Mouse (Mus musculus): Measurements from ENCODE around the gene Wdr27. TPM values are rescaled to one million over a fixed set of nuclear protein-coding genes. Genes with fewer than 3 reads are reported as not detected.

The Wdr27 gene
- total RNA-seq (2012; rRNA removed), result 1.4 and 2.3 TPM in 2 replicates
- total RNA-seq (2014; rRNA removed), result 1.7 and 1.9 TPM in 2 replicates
- polyA plus RNA-seq (2012; ENCODE audit: insufficient read length, low read depth), result 1.8 and 2.1 TPM in 2 replicates

- DNase-seq (ENCODE audit: extremely low read depth), result peak; percentile 99
- Histone ChIP-seq H3K27me3 (replicated peaks) (no peaks in the 10 kb centered on the region), H3K4me2 (ENCODE audit: insufficient read depth, low read depth, poor library complexity, severe bottlenecking) (peak within 1 kb of the TSS; percentile 63), H3K79me2 (replicated peaks; ENCODE audit: control insufficient read depth, extremely low read depth, insufficient read depth, poor library complexity, severe bottlenecking) (peaks cover 19% of the 10 kb centered on the region), H3K4me1 (ENCODE audit: control insufficient read depth in 1 of 2, insufficient read depth in 2 of 2) (peaks cover 4 to 28% of the 10 kb centered on the region in 2 experiments), H3K27ac (ENCODE audit: insufficient read depth, low read depth) (peak within 1 kb of the TSS; percentile 29), H3K9me3 (replicated peaks; ENCODE audit: low read length) (no peaks in the 10 kb centered on the region), H3K9ac (ENCODE audit: insufficient read depth, low read depth) (peak within 1 kb of the TSS; percentile 65), H3K36me3 (replicated peaks in 1 of 2; ENCODE audit: control insufficient read depth in 1 of 2, insufficient read depth in 1 of 2, low read length in 1 of 2) (peaks cover 25 to 45% of the 10 kb centered on the region in 2 experiments), H3K4me3 (replicated peaks in 1 of 3; ENCODE audit: low read depth in 2 of 3, low read length in 2 of 3, poor library complexity in 1 of 3) (peak within 1 kb of the TSS; percentile 69 to 79 (median 79))
- dilution Hi-C loops (cut with MboI; ENCODE audit: extremely low pct_ligation_motif_present, extremely low pct_unique_long_range_greater_than_20kb, low sequenced_read_pairs) (no loop called here), in situ Hi-C loops (cut with MboI; ENCODE audit: low pct_ligation_motif_present, low pct_unique_long_range_greater_than_20kb, low sequenced_read_pairs) (no loop called here)
- TF ChIP-seq BHLHE40 (IDR thresholded peaks at IDR 0.05; ENCODE audit: low read depth, low read length) (no peak), MAX (IDR thresholded peaks at IDR 0.05; ENCODE audit: low read length) (peak; percentile 71; the same call in 1 of the 2 replicates), ETS1 (conservative IDR thresholded peaks at IDR 0.05; ENCODE audit: low read depth, low read length) (peak; percentile 74), KAT2A (IDR thresholded peaks at IDR 0.05; ENCODE audit: insufficient replicate concordance, low read length) (peak; percentile 88; the same call in 1 of the 2 replicates), POLR2A (IDR thresholded peaks at IDR 0.05; ENCODE audit: low read depth, low read length) (peak; percentile 77), CHD2 (IDR thresholded peaks at IDR 0.05; ENCODE audit: low read length) (peak; percentile 100), POLR2AphosphoS2 (IDR thresholded peaks at IDR 0.05; ENCODE audit: low read depth, low read length) (peak; percentile 95), GABPA (IDR thresholded peaks at IDR 0.05; ENCODE audit: insufficient replicate concordance, low read depth, low read length) (no peak; the same call in 1 of the 2 replicates), CHD1 (IDR thresholded peaks at IDR 0.05; ENCODE audit: low read depth, low read length) (no peak), USF2 (conservative IDR thresholded peaks at IDR 0.05; ENCODE audit: low read depth, low read length) (no peak), UBTF (IDR thresholded peaks at IDR 0.05; ENCODE audit: low read depth, low read length) (no peak), ZC3H11A (IDR thresholded peaks at IDR 0.05; ENCODE audit: low read depth, low read length) (no peak), TCF12 (IDR thresholded peaks at IDR 0.05; ENCODE audit: low read depth, low read length) (peak; percentile 73), USF1 (IDR thresholded peaks at IDR 0.05; ENCODE audit: low read depth, low read length) (no peak), JUND (conservative IDR thresholded peaks at IDR 0.05; ENCODE audit: low read depth, low read length) (no peak), RCOR1 (conservative IDR thresholded peaks at IDR 0.05; ENCODE audit: low read depth, low read length) (0 out of 2 replicates have a peak, but pooled peaks have one; percentile 50), IRF4 (IDR thresholded peaks at IDR 0.05; ENCODE audit: low read depth, low read length) (peak; percentile 76), SMC3 (IDR thresholded peaks at IDR 0.05; ENCODE audit: low read depth, low read length) (no peak), JUN (IDR thresholded peaks at IDR 0.05; ENCODE audit: insufficient read depth, low read depth, low read length) (0 out of 2 replicates have a peak, but pooled peaks have one; percentile 3), TBP (conservative IDR thresholded peaks at IDR 0.05; ENCODE audit: low read depth, low read length) (0 out of 2 replicates have a peak, but pooled peaks have one; percentile 32), MEF2A (IDR thresholded peaks at IDR 0.05; ENCODE audit: borderline replicate concordance, low read depth, low read length) (peak; percentile 27; the same call in 1 of the 2 replicates), E2F4 (IDR thresholded peaks at IDR 0.05; ENCODE audit: insufficient replicate concordance, low read depth, low read length) (no peak), ZMIZ1 (IDR thresholded peaks at IDR 0.05; ENCODE audit: low read depth, low read length) (peak; percentile 74; the same call in 1 of the 2 replicates), PAX5 (IDR thresholded peaks at IDR 0.05; ENCODE audit: low read length) (no peak), RAD21 (IDR thresholded peaks at IDR 0.05; ENCODE audit: low read depth, low read length) (no peak), SIN3A (IDR thresholded peaks at IDR 0.05; ENCODE audit: low read length) (peak; percentile 100), MAFK (IDR thresholded peaks at IDR 0.05; ENCODE audit: insufficient replicate concordance, low read length) (no peak), NRF1 (IDR thresholded peaks at IDR 0.05; ENCODE audit: low read depth, low read length) (no peak), HCFC1 (IDR thresholded peaks at IDR 0.05; ENCODE audit: low read depth, low read length) (peak; percentile 95), ZNF384 (IDR thresholded peaks at IDR 0.05; ENCODE audit: low read depth, low read length) (no peak), MXI1 (IDR thresholded peaks at IDR 0.05; ENCODE audit: low read depth, low read length) (peak; percentile 99), NELFE (IDR thresholded peaks at IDR 0.05; ENCODE audit: low read depth, low read length) (peak; percentile 58; the same call in 1 of the 2 replicates), MAZ (IDR thresholded peaks at IDR 0.05; ENCODE audit: low read depth, low read length) (0 out of 2 replicates have a peak, but pooled peaks have one; percentile 28), ZKSCAN1 (IDR thresholded peaks at IDR 0.05; ENCODE audit: borderline replicate concordance, low read depth, low read length) (no peak), MYC (IDR thresholded peaks at IDR 0.05; ENCODE audit: low read depth, low read length) (peak; percentile 71), EP300 (IDR thresholded peaks at IDR 0.05; ENCODE audit: low read length) (no peak), CTCF (conservative IDR thresholded peaks at IDR 0.05 in 1 of 2, IDR thresholded peaks at IDR 0.05 in 1 of 2; ENCODE audit: low read depth in 2 of 2, low read length in 2 of 2) (no peak), ELF1 (IDR thresholded peaks at IDR 0.05; ENCODE audit: low read depth, low read length) (peak; percentile 99)
Measured at GRCm38 (mm10) chr17:14943009-14943728, at the start of gene Wdr27, which contains the start of gene 1600012H06Rik. TSS of gene Wdr27 (minus strand) at chr17:14943158. TSS of gene 1600012H06Rik (plus strand) at chr17:14943184.

All from CH12.LX (cell line).